Mouse (Mus musculus) inflammation-experienced regulatory T-cells (primary cell): ENCODE data around the gene Nup160. TPM values are rescaled to one million over a fixed set of nuclear protein-coding genes. Genes with fewer than 3 reads are reported as not detected.

ENCODE experiments used
- polyA plus RNA-seq, 2 experiments: library from polyadenylated mRNA; unstranded; fragments of 100-300 nt; shearing (Covaris generic); gene quantifications; one replicate each; pipeline ENCODE4 v1.2.1; 2017

Nup160 gene
- polyA plus RNA-seq: 10 to 100 TPM; 44.5 to 48.9 TPM

DNA sequence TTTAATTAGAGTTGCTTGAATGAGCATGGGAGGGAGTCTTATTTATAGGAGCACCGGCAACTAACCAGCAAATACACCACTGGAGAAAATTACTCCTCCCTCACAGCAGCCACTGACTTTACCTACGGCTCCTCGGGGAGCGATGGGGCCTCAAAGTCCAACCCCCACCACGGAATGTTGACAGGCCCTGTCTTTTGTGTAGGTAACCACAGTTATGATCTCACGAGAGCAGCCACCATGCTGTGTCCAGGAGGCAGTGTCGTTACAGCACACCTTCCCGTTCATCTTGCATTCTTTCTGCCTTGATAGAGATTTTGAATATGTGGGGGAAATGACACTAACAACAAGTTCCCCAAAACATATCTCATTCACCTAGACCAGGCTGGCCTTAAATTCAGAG, at the start of gene Nup160:
Gene Nup160, plus strand, starts transcription at position 209 of the 400 bp plus-strand sequence.

DNA sequence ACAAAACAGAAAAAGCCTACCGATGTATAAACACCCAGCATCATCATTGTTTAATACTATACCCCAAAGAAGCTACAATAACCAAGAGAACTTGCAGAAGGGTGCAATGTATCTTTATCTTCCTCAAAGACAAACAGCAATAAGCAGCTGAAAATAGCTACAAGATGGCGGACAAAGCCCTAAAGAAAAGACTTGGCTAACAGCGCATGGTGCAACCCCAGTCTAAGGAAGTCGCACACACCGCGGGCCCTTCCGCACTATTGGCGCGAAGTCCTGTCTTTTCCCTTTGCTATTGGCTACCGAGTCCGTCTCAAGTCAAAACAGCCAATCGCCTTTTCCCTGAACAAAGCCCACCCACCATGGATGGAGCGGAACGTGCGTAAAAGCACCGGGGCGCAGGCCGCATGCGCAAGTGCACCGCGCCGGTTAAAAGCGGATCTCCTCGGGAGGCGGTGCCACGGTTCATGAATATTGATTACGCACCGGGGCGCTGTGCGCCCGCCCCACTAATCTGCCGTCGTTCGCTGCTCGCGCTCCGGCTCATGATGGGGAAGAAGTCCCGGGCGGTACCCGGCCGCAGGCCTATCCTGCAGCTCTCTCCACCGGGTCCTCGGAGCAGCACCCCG, 68.2 kb downstream of the Nup160 start, which contains the start of gene Fnbp4:
Gene Fnbp4, plus strand, starts transcription at position 318 of the 626 bp plus-strand sequence.

DNA sequence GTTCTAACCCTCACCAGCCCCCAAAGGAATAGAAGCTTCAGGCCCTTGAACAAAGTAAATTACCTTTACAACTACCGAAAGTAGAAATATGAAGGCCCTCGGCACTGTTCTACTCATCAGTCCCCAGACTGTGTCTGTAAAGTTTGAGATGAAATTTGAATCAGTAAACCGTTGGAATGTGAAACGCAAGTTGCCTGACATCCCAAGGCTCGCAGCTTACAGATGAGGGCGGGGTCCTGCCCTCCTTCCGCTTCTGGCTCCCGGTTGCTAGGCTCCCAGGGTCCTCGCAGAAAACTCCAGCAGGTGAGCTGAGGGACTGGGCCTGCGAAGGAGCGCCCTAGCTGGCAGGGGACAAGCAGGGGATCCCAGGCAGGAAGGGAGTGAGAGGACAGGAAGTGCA, 105.4 kb downstream of the Nup160 start, which contains the start of gene Agbl2:
Gene Agbl2, plus strand, starts transcription at position 270 of the 400 bp plus-strand sequence.

Other genes with a start within 250 kb of the Nup160 start
- 10 to 100 TPM in 1 of 2 experiments, 1 to 10 TPM in 1; 5.4 to 12.6 TPM for gene Ptprj, start 96.6 kb upstream of the Nup160 start, polyA plus RNA-seq
- gene Fnbp4, start 68.2 kb downstream of the Nup160 start, polyA plus RNA-seq: 100 to 1,000 TPM; 160 to 165 TPM
- under 1 TPM; 0.06 to 0.32 TPM for gene Agbl2, start 105.5 kb downstream of the Nup160 start, polyA plus RNA-seq
- 100 to 1,000 TPM; 127 to 133 TPM for gene Mtch2, start 169.9 kb downstream of the Nup160 start, polyA plus RNA-seq
- gene C1qtnf4, start 208.6 kb downstream of the Nup160 start, polyA plus RNA-seq: 1 to 10 TPM; 3.4 to 3.8 TPM
- gene Kbtbd4, start 227.5 kb downstream of the Nup160 start, polyA plus RNA-seq: 10 to 100 TPM; 42.4 to 45.3 TPM
- gene Ndufs3, start 227.6 kb downstream of the Nup160 start, polyA plus RNA-seq: 100 to 1,000 TPM; 159 to 167 TPM